Mouse (Mus musculus): Measurements from ENCODE around the gene Lrrc8a.

The Lrrc8a gene

DNA sequence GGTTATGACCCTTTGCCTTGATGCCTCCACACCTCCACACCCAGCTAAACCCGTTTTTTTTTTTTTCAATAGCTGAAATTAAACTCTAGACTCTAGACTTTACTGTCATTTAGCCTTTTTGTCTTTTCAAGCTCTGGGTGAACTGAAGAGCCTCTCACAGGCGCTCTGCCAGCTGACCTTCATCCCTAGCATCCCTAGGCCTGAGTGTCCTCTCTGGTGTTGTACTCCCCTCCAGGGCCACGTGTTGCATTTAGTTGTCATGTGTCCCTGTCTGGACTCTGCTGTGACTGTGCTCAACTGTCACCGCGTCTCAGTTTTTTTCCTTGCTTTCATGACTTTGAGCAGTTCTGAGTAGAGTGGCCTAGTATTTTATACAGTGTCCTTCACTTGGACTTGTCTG lies 62.5 kb downstream of the Lrrc8a start:
- no peak for DNase-seq (ENCODE audit: low spot score in 2 of 2)

DNA sequence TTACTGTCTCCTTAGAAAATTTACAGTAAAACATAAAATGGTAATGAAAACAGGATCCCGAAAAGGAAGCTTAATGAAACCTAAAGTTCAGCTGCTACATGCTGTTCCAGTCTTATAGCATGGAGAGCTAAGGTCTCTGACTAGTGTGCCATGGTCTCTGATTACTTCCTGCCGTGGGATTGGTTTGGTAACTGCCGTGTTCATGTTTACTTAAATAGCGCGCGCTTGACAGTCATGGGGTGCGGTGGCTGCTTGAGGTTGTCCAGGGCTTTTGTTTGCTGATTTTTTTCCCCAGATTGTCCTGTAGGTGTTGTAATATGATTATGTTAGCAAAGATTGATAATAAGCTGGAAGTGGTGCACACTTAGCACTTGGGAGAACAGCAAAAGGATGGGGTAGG lies 68.6 kb downstream of the Lrrc8a start:
- DNase-seq (ENCODE audit: low spot score in 2 of 2) = no peak

DNA sequence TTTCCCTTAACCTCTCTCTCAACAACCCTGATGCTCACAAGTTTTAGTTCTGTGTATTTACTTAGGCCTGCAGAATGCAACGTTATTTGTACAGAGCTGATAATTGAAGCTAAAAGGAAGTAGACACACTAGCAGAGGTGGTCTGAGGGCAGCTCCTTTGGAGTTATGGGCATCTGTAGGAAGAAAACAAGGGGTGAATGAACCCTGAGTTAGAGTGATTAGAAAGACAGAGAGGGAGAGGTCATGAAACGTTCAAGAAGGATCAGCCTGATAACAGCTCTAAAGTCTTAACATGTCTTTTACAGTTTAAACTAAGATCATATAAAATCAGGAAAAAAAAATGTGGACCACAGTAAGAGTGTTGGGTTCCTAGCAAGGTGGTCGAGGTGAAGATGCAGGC lies 71.8 kb downstream of the Lrrc8a start:
- DNase-seq (ENCODE audit: low spot score in 2 of 2) = no peak

DNA sequence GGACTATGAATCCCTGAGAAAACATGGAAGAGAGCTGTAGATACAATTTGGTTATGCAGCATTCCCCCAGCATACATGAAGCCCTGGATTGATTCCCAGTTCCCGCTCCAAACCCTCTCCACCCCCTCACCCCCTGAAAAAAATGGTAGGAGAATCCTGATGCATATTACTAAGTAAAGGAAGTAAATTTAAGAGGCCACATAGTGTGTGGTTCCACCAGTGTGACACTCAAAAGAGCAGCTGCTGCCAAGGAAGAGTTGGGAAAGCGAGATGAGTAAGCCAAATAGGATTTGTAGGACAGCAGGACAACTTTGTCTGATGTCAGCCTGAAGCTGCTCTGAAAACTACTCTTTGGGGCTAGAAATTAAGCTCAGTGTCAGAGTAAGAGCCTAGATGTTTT lies 74.0 kb downstream of the Lrrc8a start:
- DNase-seq (ENCODE audit: low spot score in 2 of 2) = no peak
